Mouse (Mus musculus): ENCODE results near the gene Strn. TPM values are rescaled to one million over a fixed set of nuclear protein-coding genes. Genes with fewer than 3 reads are reported as not detected.
A peak's percentile ranks its signal among the peaks of the same experiment; 100 is the strongest.
"Not testable (repeated sequence)": the region's sequence is repeated elsewhere in the genome, so short reads cannot be mapped to it uniquely, and the experiment has no call there.

Strn gene
- polyA plus RNA-seq, 1 experiment from 2014 or later = 7.8 TPM

DNA sequence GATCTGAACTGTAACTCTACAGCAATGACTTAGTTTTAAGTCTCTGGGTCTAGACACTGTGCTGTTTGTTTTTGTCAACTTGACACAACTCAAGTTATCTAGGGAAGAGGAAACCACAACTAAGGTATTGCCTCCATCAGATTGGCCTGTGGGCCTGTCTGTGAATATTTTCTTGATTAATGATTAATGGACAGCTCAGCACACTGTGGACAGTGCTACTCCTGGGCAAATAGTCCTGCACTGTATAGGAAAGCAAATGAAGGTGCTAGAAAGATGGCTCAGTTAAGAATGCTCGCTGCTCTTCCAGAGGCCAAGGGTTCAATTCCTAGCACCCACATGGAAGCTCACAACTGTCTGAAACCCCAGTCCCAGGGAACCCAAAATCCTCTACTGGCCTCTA, 38.0 kb downstream of the Strn start:
- 91% methylated on average over 1 of the region's 1 CpGs for WGBS
- Histone ChIP-seq H3K4me1 (no peaks in the 10 kb centered on the region; the same call in 1 of the 2 replicates), H3K4me3 (no peak overlapping the region), H3K27ac (no peak overlapping the region), H3K9ac (no peak overlapping the region), H3K4me2 (replicated peaks) (no peak overlapping the region), H3K27me3 (no peaks in the 10 kb centered on the region), H3K36me3 (peaks cover 4% of the 10 kb centered on the region; the same call in 1 of the 2 replicates), H3K9me3 (replicated peaks) (no peaks in the 10 kb centered on the region)
- no peak for ATAC-seq (ENCODE audit: low FRiP score)

DNA sequence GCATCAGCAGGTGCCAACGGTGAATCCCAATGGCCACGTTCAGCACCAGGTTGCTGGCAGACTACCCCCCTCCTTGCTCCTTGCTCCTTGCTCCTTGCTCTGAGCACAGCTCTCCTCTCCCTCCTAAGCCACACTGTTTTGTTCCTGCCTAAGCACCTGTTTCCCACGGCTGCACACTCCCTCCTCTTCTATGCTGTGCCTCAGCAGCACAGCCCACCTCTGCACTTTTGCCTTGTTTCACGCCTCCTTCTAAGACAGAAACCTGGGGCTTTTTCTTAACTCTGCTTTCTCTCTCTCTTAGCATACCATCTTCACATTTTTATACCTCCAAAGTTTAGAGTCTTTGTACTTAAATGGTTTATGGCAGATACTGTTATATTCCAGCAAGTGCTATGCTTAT, 39.5 kb downstream of the Strn start:
- H3K4me1 ChIP-seq = no peaks in the 10 kb centered on the region; the same call in 1 of the 2 replicates
- no peaks in the 10 kb centered on the region for H3K27me3 ChIP-seq
- no peak overlapping the region for H3K4me3 ChIP-seq
- H3K27ac ChIP-seq = no peak overlapping the region
- no peak overlapping the region for H3K4me2 ChIP-seq (replicated peaks)
- H3K9ac ChIP-seq = no peak overlapping the region
- H3K36me3 ChIP-seq = peaks cover 4% of the 10 kb centered on the region; the same call in 1 of the 2 replicates
- no peak for ATAC-seq (ENCODE audit: low FRiP score)
- WGBS = 90% methylated on average over 4 of the region's 4 CpGs
- no peaks in the 10 kb centered on the region for H3K9me3 ChIP-seq (replicated peaks)

DNA sequence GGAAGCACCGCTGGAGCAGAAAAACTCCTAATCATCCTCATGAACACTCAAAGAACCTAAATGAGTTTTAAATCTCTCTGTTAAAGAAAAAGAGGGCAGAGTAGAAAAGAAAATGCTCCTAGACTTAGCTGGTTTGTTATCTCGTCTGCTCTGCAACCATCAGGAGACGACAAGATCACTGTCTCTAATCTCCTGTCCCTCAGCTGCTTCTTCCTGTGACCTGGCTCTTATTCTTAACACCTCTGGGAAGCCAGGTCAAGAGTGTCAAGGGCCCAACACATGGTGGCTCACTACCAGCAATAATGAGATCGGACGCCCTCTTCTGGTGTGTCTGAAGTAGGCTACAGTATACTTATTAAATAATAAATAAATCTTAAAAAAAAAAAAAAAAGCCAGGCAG, 40.1 kb downstream of the Strn start:
- Histone ChIP-seq H3K27me3 (no peaks in the 10 kb centered on the region), H3K9me3 (replicated peaks) (no peaks in the 10 kb centered on the region), H3K4me2 (replicated peaks) (no peak overlapping the region), H3K27ac (no peak overlapping the region), H3K4me3 (no peak overlapping the region), H3K36me3 (peaks cover 4% of the 10 kb centered on the region; the same call in 1 of the 2 replicates), H3K4me1 (no peaks in the 10 kb centered on the region; the same call in 1 of the 2 replicates), H3K9ac (no peak overlapping the region)
- 87% methylated on average over 5 of the region's 5 CpGs for WGBS
- no peak for ATAC-seq (ENCODE audit: low FRiP score)

DNA sequence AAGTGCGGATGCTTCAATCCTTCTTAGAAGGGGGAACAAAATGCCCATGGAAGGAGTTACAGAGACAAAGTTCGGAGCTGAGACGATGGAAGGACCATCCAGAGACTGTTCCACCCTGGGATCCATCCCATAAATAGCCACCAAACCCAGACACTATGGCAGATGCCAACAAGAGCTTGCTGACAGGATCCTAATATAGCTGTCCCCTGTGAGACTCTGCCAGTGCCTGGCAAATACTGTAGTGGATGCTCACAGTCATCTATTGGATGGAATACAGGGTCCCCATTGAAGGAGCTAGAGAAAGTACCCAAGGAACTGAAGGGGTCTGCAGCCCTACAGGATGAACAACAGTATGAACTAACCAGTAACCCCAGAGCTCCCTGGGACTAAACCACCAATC, 47.8 kb downstream of the Strn start:
- H3K4me1 ChIP-seq; H3K4me3 ChIP-seq; H3K9ac ChIP-seq; H3K9me3 ChIP-seq (replicated peaks); ATAC-seq (ENCODE audit: low FRiP score); H3K4me2 ChIP-seq (replicated peaks); H3K27me3 ChIP-seq; H3K27ac ChIP-seq: not testable (repeated sequence)
- WGBS = 98% methylated on average over 3 of the region's 3 CpGs
- peaks cover 27% of the 10 kb centered on the region for H3K36me3 ChIP-seq

DNA sequence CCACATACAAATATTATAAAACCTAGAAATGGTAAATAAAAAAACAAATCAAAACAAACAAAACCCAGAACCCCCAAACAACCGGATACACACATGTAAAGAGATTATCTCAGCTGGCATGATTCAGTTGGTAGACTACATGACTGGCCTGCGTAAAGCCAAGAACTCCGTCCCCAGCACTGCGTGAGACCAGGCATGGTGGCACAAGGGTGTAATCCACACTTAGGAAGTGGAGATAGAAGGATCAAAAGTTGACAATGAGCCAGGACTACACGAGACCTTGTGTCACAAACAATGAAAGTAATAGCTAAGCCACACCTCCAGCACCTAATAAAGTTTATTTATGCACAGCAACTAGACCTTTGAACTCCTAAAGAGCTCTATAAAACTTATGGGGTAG, 49.0 kb downstream of the Strn start:
- Histone ChIP-seq H3K4me2 (replicated peaks) (no peak overlapping the region), H3K27me3 (no peaks in the 10 kb centered on the region), H3K36me3 (peaks cover 27% of the 10 kb centered on the region), H3K9me3 (replicated peaks) (no peaks in the 10 kb centered on the region), H3K4me3 (no peak overlapping the region), H3K4me1 (no peaks in the 10 kb centered on the region), H3K9ac (no peak overlapping the region), H3K27ac (no peak overlapping the region)
- no peak for ATAC-seq (ENCODE audit: low FRiP score)
- WGBS = 90% methylated on average over 5 of the region's 5 CpGs

DNA sequence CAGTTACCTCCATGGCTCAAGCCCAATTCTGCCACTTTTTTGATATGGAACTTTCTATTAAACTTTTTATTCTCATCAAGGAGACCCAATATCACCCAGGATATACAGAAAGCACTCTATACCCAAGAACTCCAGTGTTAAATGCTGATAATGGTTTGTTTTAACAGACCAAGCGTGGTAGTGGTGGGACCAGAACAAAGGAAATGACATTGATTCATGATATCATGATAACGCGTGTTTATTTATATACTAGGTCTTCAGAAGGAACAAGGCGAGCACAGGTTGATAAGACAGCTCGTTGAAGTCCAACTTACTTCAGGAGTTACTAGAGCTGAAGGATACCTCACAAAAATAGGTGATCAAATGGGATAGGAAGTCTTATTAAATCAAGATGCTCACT, 52.0 kb downstream of the Strn start:
- Histone ChIP-seq H3K4me2 (replicated peaks) (no peak overlapping the region), H3K9ac (no peak overlapping the region), H3K4me3 (no peak overlapping the region), H3K27ac (no peak overlapping the region), H3K9me3 (replicated peaks) (no peaks in the 10 kb centered on the region), H3K36me3 (peaks cover 10% of the 10 kb centered on the region), H3K27me3 (no peaks in the 10 kb centered on the region), H3K4me1 (no peaks in the 10 kb centered on the region)
- ATAC-seq (ENCODE audit: low FRiP score) = no peak
- WGBS = 85% methylated on average over 5 of the region's 5 CpGs

DNA sequence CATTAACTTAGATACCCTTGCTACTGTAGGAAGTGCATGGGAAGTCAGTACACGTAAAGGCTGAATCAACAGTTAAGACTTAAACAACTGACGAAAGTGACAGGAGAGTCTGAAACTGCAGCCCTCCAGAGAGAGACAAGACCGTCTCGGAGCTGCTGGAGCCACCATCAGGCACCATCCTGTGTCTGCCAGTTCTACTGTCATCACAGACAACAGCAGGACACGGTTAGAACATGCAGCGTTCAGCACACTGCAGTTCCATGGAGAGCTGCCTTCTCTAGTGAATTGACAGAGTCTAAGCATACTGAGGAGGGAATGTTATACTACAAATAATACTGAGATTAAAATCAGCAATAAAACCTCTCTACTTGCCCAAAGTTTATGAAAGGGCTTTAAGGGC, 54.6 kb downstream of the Strn start:
- no peak overlapping the region for H3K9ac ChIP-seq
- H3K4me2 ChIP-seq (replicated peaks) = no peak overlapping the region
- H3K36me3 ChIP-seq = 0 out of 2 replicates have a peak, but pooled peaks cover 5% of the 10 kb centered on the region
- no peaks in the 10 kb centered on the region for H3K4me1 ChIP-seq
- H3K27ac ChIP-seq = no peak overlapping the region
- WGBS = 72% methylated on average over 6 of the region's 6 CpGs
- ATAC-seq (ENCODE audit: low FRiP score) = no peak
- no peaks in the 10 kb centered on the region for H3K27me3 ChIP-seq
- no peak overlapping the region for H3K4me3 ChIP-seq
- no peaks in the 10 kb centered on the region for H3K9me3 ChIP-seq (replicated peaks)

DNA sequence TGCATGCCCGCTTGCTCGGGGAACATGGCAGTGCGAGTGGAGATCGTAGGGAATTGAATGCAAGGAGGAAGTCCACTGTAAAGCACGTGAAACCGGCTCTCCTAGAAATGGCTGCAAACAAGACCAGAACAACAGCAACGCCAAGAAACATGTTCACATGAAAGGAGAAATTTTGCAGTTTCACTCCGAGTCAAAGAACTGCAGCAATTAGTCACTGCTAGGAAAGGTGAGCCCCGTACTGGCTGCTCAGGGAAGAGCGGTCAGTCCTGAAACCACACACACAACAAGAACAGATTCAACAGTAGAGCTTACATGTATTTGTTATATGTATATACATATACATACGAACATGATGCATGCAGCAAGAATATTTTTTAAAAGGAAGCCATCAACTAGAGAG, 57.5 kb downstream of the Strn start:
- Histone ChIP-seq H3K27me3 (no peaks in the 10 kb centered on the region), H3K4me1 (no peaks in the 10 kb centered on the region), H3K9me3 (replicated peaks) (no peaks in the 10 kb centered on the region), H3K4me2 (replicated peaks) (no peak overlapping the region), H3K4me3 (no peak overlapping the region), H3K36me3 (no peaks in the 10 kb centered on the region), H3K9ac (no peak overlapping the region), H3K27ac (no peak overlapping the region)
- WGBS = 92% methylated on average over 11 of the region's 11 CpGs
- no peak for ATAC-seq (ENCODE audit: low FRiP score)

DNA sequence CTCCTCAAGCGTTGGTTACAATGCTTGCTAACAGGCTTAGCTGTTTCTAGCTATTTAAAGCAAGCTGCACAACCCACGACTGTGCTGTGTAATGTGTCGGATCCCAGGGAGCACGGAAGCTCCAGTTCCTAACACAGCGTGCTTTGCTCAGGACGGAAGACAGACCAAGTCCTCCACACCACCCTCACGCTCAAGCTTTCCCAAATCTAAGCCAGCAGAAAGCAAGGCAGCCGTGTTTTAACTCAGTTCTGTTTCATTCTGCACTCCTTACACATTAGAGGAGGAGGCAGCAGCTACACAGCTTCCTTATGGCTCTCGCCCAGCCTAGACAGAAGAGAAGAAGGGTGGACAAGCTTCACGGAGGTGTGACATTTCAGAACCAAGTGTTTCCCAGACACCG, 60.2 kb downstream of the Strn start:
- H3K27me3 ChIP-seq = no peaks in the 10 kb centered on the region
- no peaks in the 10 kb centered on the region for H3K36me3 ChIP-seq
- no peaks in the 10 kb centered on the region for H3K9me3 ChIP-seq (replicated peaks)
- ATAC-seq (ENCODE audit: low FRiP score) = no peak
- no peak overlapping the region for H3K4me3 ChIP-seq
- H3K9ac ChIP-seq = no peak overlapping the region
- H3K4me1 ChIP-seq = no peaks in the 10 kb centered on the region
- H3K4me2 ChIP-seq (replicated peaks) = no peak overlapping the region
- 90% methylated on average over 11 of the region's 11 CpGs for WGBS
- H3K27ac ChIP-seq = no peak overlapping the region

DNA sequence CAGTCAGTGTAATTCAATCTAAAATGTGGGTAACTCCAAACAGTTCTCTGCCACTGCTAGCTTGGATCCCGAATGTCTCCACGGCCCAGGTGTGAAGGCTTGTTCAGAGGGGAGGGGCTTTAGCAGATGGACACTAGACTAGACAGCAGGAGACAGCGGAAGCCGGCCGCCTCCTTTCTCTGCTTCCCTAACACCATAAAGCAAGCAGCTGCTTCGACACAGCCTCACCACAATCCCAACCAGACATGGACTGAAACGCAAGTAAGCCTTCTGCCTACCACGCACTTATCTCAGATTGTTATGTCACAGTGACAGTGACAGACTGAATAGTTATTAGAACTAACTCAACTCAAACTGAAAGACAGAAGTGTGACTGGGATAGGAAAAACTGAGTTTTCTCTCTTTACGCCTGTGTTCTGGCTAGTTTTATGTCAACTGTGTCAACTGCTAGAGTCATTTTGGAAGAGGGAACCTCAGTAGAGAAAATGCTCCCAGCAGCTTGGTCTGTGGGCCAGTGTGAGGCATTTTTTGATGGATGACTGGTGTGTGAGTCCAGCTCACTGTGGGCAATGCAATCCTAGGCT, 71.9 kb downstream of the Strn start:
- no peak overlapping the region for H3K9ac ChIP-seq
- H3K4me1 ChIP-seq = no peaks in the 10 kb centered on the region
- no peak overlapping the region for H3K4me2 ChIP-seq (replicated peaks)
- H3K9me3 ChIP-seq (replicated peaks) = no peaks in the 10 kb centered on the region
- no peak overlapping the region for H3K27ac ChIP-seq
- no peaks in the 10 kb centered on the region for H3K27me3 ChIP-seq
- no peak overlapping the region for H3K4me3 ChIP-seq
- 79% methylated on average over 9 of the region's 9 CpGs for WGBS
- no peak for ATAC-seq (ENCODE audit: low FRiP score)
- peaks cover 57% of the 10 kb centered on the region for H3K36me3 ChIP-seq

DNA sequence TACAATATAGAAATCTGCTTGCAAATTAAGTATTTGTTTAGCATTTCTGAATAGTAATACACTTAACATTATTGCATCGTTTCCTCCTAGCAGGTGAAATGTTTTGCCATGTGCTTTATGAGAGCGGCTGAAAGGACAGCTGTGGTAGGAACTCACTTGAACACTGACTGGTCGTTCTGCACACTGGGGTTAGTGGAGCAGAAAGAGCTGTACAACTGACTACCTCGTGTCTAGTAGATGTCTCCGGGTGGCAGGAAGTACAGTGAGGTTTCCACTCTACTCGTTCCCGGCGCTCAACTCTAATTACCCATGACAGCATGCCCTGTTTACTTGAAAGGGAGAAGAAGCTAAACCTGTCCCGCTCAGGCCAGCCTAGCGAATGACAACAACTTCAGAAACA, 82.2 kb downstream of the Strn start:
- peaks cover 44% of the 10 kb centered on the region for H3K36me3 ChIP-seq
- WGBS = 73% methylated on average over 10 of the region's 10 CpGs
- no peak for ATAC-seq (ENCODE audit: low FRiP score)
- no peak overlapping the region for H3K9ac ChIP-seq
- no peak overlapping the region for H3K27ac ChIP-seq
- H3K27me3 ChIP-seq = no peaks in the 10 kb centered on the region
- no peak overlapping the region for H3K4me3 ChIP-seq
- H3K9me3 ChIP-seq (replicated peaks) = peaks cover under 1% of the 10 kb centered on the region; the same call in 1 of the 2 replicates
- no peaks in the 10 kb centered on the region for H3K4me1 ChIP-seq
- H3K4me2 ChIP-seq (replicated peaks) = no peak overlapping the region

DNA sequence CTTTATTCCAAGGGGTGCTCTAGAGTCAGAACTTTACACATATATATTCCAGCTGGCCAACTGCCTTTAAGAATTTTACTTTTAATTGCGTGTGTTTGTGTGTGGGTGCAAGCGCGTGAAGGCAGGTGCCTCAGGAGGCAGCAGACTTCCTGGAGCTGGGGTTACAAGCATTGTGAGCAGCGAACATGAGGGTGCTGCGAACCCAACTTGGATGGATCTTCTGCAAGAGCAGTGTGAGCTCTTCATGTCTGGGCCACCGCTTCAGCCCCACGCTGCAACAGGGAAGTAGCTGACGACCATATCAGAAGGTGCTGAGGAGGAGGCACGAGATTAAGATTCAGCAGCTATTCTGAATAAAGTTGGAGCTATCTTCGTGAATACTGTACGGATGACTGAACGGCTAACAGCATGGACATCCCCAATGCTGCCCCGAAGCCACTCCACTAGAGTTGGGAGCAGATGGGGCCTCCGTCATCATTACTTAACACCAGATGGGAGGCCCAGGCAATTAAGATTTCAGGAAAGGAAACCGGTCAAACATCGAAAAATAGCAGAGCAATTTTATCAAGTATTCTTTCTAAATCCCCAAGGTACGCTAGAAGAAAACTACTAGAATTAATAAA, 93.0 kb downstream of the Strn start:
- no peak overlapping the region for H3K27ac ChIP-seq
- peak; percentile 64; the same call in 1 of the 2 replicates for ATAC-seq (ENCODE audit: low FRiP score)
- no peaks in the 10 kb centered on the region for H3K4me1 ChIP-seq
- peaks cover 8% of the 10 kb centered on the region for H3K36me3 ChIP-seq
- H3K27me3 ChIP-seq = no peaks in the 10 kb centered on the region
- WGBS = 75% methylated on average over 17 of the region's 17 CpGs
- H3K4me3 ChIP-seq = no peak overlapping the region
- no peaks in the 10 kb centered on the region for H3K9me3 ChIP-seq (replicated peaks)
- H3K4me2 ChIP-seq (replicated peaks) = no peak overlapping the region
- H3K9ac ChIP-seq = no peak overlapping the region

DNA sequence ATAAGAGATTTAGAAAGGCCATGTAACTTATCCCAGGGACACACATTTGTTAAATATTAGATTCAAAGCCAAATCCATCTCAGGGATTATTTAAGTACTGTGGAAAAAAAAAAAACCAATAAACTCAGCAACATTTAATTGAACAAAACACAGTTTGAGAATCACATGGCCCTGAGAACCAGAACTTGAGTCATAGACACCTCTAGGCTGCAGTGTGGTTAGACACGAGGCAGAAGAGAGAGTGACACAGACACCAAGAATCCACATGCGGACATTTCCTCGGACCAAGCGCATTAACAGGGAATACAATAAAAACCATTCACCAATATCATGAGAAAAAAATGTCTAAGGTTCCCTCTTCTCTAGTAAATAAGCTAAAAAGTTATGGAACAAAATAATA, 94.7 kb downstream of the Strn start:
- H3K4me3 ChIP-seq = no peak overlapping the region
- H3K27ac ChIP-seq = no peak overlapping the region
- no peaks in the 10 kb centered on the region for H3K27me3 ChIP-seq
- no peak for ATAC-seq (ENCODE audit: low FRiP score)
- H3K4me2 ChIP-seq (replicated peaks) = no peak overlapping the region
- WGBS = 89% methylated on average over 4 of the region's 4 CpGs
- H3K9me3 ChIP-seq (replicated peaks) = no peaks in the 10 kb centered on the region
- no peaks in the 10 kb centered on the region for H3K4me1 ChIP-seq
- H3K36me3 ChIP-seq = peaks cover 2% of the 10 kb centered on the region; the same call in 1 of the 2 replicates
- H3K9ac ChIP-seq = no peak overlapping the region

Measured in hindbrain, embryonic 12.5 days (tissue).